Mouse (Mus musculus): ENCODE measurements around the gene Wfdc3. TPM values are rescaled to one million over a fixed set of nuclear protein-coding genes. Genes with fewer than 3 reads are reported as not detected.
A peak's percentile ranks its signal among the peaks of the same experiment; 100 is the strongest.

Gene Wfdc3
- polyA plus RNA-seq, 1 experiment: 0.23 TPM

DNA sequence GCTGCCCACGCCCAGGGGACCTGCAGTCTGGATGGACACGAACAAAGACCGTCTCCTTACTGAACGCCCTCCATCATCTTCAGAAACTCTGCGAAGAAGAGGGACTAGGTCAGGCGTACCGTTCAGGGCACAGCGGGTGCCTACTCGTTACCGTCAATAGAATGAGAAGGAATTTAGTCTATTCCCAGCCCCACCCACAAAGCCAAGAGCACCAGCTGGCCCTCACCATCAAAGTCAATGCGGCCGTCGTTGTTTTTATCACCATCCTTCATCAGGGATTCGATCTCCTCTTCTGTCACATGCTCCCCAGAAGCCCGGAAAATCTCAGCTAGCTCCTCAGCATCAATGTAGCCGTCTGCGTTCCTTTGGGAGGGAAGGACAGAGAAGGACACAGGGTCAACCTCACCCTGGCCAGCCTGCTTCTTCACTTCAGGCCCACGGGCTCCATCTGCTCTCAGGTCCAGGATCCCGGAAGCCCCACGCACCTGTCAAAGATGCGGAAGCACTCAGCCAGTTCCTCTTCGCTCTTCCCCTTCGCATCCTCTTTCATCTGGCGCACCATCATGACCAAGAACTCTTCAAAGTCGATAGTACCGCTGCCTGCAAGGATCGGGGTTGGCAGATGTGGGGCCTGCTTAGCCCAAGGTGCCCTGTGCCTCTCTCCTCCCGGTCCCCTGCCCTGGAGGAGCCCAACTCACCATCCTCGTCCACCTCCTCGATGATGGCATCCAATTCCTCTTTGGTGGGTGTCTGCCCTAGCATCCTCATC lies 31.7 kb upstream of the Wfdc3 start:
- Histone ChIP-seq H3K4me1 (replicated peaks; ENCODE audit: control insufficient read depth, insufficient read depth, low read length) (no peaks in the 10 kb centered on the region), H3K4me3 (ENCODE audit: control insufficient read depth, insufficient read depth, low read length) (no peak overlapping the region), H3K27me3 (ENCODE audit: control insufficient read depth, insufficient read depth, low read length) (no peaks in the 10 kb centered on the region), H3K36me3 (ENCODE audit: control insufficient read depth, insufficient read depth, low read length) (no peaks in the 10 kb centered on the region), H3K27ac (ENCODE audit: control insufficient read depth, insufficient read depth, low read length) (no peak overlapping the region)
- 82% methylated on average over 30 of the region's 30 CpGs for WGBS
- TF ChIP-seq POLR2A (IDR thresholded peaks at IDR 0.05; ENCODE audit: control insufficient read depth, extremely low read depth, insufficient read depth, low read length, poor library complexity): no peak
- TF ChIP-seq CTCF (IDR thresholded peaks at IDR 0.05; ENCODE audit: borderline replicate concordance, control insufficient read depth, extremely low read depth, insufficient read depth, low read length, poor library complexity): no peak
- no peak for DNase-seq

DNA sequence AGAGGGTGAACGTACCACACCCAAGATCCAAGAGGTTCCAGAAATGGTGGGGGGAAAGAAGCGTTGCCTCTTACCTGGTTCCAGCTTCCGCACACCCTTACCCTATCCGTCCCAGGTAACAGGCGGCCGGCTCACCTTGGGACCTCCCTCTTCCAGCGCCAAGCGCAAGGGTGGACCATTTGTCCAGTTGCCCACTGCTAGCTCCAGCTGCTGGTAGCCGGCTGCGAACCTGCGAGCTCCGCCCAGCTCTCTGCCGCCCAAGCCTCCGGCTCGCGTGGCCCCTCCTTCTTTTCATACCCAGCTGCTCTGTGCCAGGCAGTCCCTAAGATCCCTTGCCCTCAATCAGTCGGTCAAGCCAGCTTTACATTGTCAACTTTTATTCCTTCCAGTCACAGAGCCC lies 31.1 kb upstream of the Wfdc3 start:
- Histone ChIP-seq H3K4me3 (ENCODE audit: control insufficient read depth, insufficient read depth, low read length) (no peak overlapping the region), H3K36me3 (ENCODE audit: control insufficient read depth, insufficient read depth, low read length) (peaks cover 3% of the 10 kb centered on the region; the same call in 1 of the 2 replicates), H3K27ac (ENCODE audit: control insufficient read depth, insufficient read depth, low read length) (no peak overlapping the region), H3K4me1 (replicated peaks; ENCODE audit: control insufficient read depth, insufficient read depth, low read length) (no peaks in the 10 kb centered on the region), H3K27me3 (ENCODE audit: control insufficient read depth, insufficient read depth, low read length) (no peaks in the 10 kb centered on the region)
- no peak for DNase-seq
- 78% methylated on average over 17 of the region's 17 CpGs for WGBS
- TF ChIP-seq POLR2A (IDR thresholded peaks at IDR 0.05; ENCODE audit: control insufficient read depth, extremely low read depth, insufficient read depth, low read length, poor library complexity) (no peak), CTCF (IDR thresholded peaks at IDR 0.05; ENCODE audit: borderline replicate concordance, control insufficient read depth, extremely low read depth, insufficient read depth, low read length, poor library complexity) (no peak)

DNA sequence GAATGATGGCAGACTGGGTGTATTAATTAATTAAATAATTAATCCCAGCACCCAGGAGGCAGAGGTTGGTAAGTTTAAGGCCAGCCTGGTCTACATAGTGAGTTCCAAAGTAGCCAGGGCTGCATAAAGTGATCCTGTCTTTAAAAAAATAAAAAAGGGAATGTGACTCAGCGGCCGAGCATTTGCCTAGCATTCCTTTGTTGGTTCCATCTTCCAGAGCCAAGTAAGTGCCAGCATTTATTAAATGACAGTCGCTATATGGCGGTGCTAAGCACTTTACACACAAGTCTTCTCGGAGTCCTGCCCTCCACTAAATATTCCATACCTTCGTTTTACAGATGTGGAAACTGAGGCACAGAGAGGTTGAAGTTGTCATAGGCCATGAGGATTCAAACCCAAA lies 30.4 kb upstream of the Wfdc3 start:
- TF ChIP-seq CTCF (IDR thresholded peaks at IDR 0.05; ENCODE audit: borderline replicate concordance, control insufficient read depth, extremely low read depth, insufficient read depth, low read length, poor library complexity): no peak
- no peak for TF ChIP-seq POLR2A (IDR thresholded peaks at IDR 0.05; ENCODE audit: control insufficient read depth, extremely low read depth, insufficient read depth, low read length, poor library complexity)
- no peaks in the 10 kb centered on the region for H3K27me3 ChIP-seq (ENCODE audit: control insufficient read depth, insufficient read depth, low read length)
- 95% methylated on average over 6 of the region's 6 CpGs for WGBS
- no peak overlapping the region for H3K27ac ChIP-seq (ENCODE audit: control insufficient read depth, insufficient read depth, low read length)
- H3K4me3 ChIP-seq (ENCODE audit: control insufficient read depth, insufficient read depth, low read length): no peak overlapping the region
- DNase-seq: no peak
- peaks cover 7% of the 10 kb centered on the region; the same call in 1 of the 2 replicates for H3K36me3 ChIP-seq (ENCODE audit: control insufficient read depth, insufficient read depth, low read length)
- peaks cover 6% of the 10 kb centered on the region for H3K4me1 ChIP-seq (replicated peaks; ENCODE audit: control insufficient read depth, insufficient read depth, low read length)

DNA sequence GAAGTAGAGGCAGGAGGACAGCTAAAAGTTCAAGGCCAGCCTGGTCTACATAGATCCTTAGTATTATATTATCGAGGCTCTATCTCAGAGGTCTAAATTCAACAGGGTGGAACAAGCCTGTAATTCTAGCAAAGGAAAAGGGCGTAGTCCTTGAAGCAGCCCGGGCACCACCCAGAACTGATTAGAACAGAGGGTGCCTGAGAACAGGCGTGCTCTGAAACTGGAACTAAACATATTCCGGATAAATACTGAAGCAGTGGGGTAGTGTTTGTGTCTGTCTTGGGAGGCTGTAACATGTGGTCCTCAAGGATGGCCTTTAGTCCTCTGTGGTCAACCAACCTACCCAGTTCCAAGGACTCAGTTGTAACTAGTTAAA lies 28.2 kb upstream of the Wfdc3 start:
- Histone ChIP-seq H3K27me3 (ENCODE audit: control insufficient read depth, insufficient read depth, low read length) (no peaks in the 10 kb centered on the region), H3K4me1 (replicated peaks; ENCODE audit: control insufficient read depth, insufficient read depth, low read length) (peaks cover 21% of the 10 kb centered on the region), H3K36me3 (ENCODE audit: control insufficient read depth, insufficient read depth, low read length) (peaks cover 7% of the 10 kb centered on the region; the same call in 1 of the 2 replicates), H3K4me3 (ENCODE audit: control insufficient read depth, insufficient read depth, low read length) (no peak overlapping the region), H3K27ac (ENCODE audit: control insufficient read depth, insufficient read depth, low read length) (no peak overlapping the region)
- no peak for DNase-seq
- no peak for TF ChIP-seq CTCF (IDR thresholded peaks at IDR 0.05; ENCODE audit: borderline replicate concordance, control insufficient read depth, extremely low read depth, insufficient read depth, low read length, poor library complexity)
- TF ChIP-seq POLR2A (IDR thresholded peaks at IDR 0.05; ENCODE audit: control insufficient read depth, extremely low read depth, insufficient read depth, low read length, poor library complexity): no peak
- WGBS: 90% methylated on average over 5 of the region's 5 CpGs

DNA sequence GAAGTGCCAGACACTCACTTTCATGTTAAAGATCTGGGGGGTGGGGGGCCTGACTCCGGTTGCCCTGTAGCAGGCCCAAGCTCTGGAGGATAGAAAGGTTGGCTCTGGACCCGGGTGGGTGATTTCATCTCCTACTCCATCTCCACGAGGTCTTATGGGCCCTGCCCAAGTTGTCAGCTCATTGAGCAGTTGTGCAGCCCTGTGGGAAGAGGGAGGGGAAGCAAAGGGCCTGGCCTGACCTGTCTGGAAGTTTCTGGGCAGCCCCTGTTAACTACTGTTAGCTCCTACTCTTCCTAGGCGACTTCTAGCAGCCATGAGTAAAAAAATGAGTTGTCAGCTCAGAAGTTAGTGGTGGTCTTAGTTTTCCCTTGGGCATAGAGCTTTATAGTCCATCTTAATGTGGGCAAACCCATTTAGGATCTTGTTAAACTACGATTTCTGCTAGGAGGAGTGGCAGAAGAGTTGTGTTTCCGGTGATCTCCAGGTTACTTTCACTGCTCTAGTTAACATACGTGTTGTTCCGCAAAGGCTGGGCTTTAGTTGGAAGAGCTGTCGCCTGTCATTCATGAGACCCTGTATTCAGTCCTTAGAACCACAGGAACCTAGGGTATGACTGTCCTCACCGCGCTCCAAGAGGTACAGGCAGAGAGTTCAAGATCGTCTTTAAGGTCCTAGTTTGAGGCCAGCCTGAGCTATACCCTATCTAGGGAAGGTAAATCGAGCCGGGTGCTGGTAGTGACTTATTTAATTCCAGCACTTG lies 27.7 kb upstream of the Wfdc3 start:
- no peak for DNase-seq
- 91% methylated on average over 14 of the region's 14 CpGs for WGBS
- Histone ChIP-seq H3K4me1 (replicated peaks; ENCODE audit: control insufficient read depth, insufficient read depth, low read length) (peaks cover 21% of the 10 kb centered on the region), H3K27ac (ENCODE audit: control insufficient read depth, insufficient read depth, low read length) (no peak overlapping the region), H3K36me3 (ENCODE audit: control insufficient read depth, insufficient read depth, low read length) (peaks cover 7% of the 10 kb centered on the region; the same call in 1 of the 2 replicates), H3K27me3 (ENCODE audit: control insufficient read depth, insufficient read depth, low read length) (no peaks in the 10 kb centered on the region), H3K4me3 (ENCODE audit: control insufficient read depth, insufficient read depth, low read length) (no peak overlapping the region)
- TF ChIP-seq CTCF (IDR thresholded peaks at IDR 0.05; ENCODE audit: borderline replicate concordance, control insufficient read depth, extremely low read depth, insufficient read depth, low read length, poor library complexity) (no peak), POLR2A (IDR thresholded peaks at IDR 0.05; ENCODE audit: control insufficient read depth, extremely low read depth, insufficient read depth, low read length, poor library complexity) (no peak)

DNA sequence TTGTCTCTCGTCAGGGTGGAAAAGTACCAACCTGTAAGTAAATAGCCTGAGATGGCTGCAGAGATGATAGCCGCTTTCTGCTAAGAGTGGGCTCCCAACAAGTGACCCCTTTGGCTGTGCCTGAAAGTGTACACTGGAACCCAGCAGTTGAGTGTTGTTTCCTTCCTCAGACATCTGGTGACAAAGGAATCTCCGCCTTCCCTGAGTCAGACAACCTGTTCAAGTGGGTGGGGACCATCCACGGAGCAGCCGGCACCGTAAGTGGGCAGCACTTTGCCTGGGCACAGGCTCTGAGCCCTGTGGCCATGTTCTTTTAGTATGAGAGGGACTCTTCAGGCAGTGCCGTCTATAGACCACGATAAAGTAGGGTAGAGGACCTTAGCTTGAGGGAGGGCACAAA lies 25.4 kb upstream of the Wfdc3 start:
- Histone ChIP-seq H3K4me1 (replicated peaks; ENCODE audit: control insufficient read depth, insufficient read depth, low read length) (peaks cover 21% of the 10 kb centered on the region), H3K36me3 (ENCODE audit: control insufficient read depth, insufficient read depth, low read length) (peaks cover 16% of the 10 kb centered on the region; the same call in 1 of the 2 replicates), H3K27ac (ENCODE audit: control insufficient read depth, insufficient read depth, low read length) (no peak overlapping the region), H3K4me3 (ENCODE audit: control insufficient read depth, insufficient read depth, low read length) (peak overlapping the region; percentile 71; the same call in 1 of the 2 replicates), H3K27me3 (ENCODE audit: control insufficient read depth, insufficient read depth, low read length) (no peaks in the 10 kb centered on the region)
- WGBS: 87% methylated on average over 8 of the region's 8 CpGs
- TF ChIP-seq POLR2A (IDR thresholded peaks at IDR 0.05; ENCODE audit: control insufficient read depth, extremely low read depth, insufficient read depth, low read length, poor library complexity) (no peak), CTCF (IDR thresholded peaks at IDR 0.05; ENCODE audit: borderline replicate concordance, control insufficient read depth, extremely low read depth, insufficient read depth, low read length, poor library complexity) (no peak)
- DNase-seq: no peak
